Mouse (Mus musculus) granulocyte monocyte progenitor cell, adult 5-6 weeks (primary cell): Measurements from ENCODE around the gene Piwil4. TPM values are rescaled to one million over a fixed set of nuclear protein-coding genes. Genes with fewer than 3 reads are reported as not detected.
"Not testable (repeated sequence)": the region's sequence is repeated elsewhere in the genome, so short reads cannot be mapped to it uniquely, and the experiment has no call there.

Experiments
- ATAC-seq: replicated peaks from 2 replicates; pipeline ENCODE4 v1.8.0; 2016; ENCODE audit warnings: mild to moderate bottlenecking, moderate TSS enrichment, inconsistent platforms; ENCODE audit not compliant: poor library complexity, severe bottlenecking
- total RNA-seq, 2 experiments: library from RNA; stranded (forward) in 1 of 2; stranded (reverse) in 1 of 2; fragments of 200-712, 200-1000 nt in 1 of 2; fragments of >200 nt in 1 of 2; fragmentation: Nextera tagmentation in 1 of 2; gene quantifications; 2 replicates each; pipeline ENCODE4 v1.2.3; 2014 to 2017

Piwil4 gene
- total RNA-seq, 2 experiments from 2014 or later = not detected

DNA sequence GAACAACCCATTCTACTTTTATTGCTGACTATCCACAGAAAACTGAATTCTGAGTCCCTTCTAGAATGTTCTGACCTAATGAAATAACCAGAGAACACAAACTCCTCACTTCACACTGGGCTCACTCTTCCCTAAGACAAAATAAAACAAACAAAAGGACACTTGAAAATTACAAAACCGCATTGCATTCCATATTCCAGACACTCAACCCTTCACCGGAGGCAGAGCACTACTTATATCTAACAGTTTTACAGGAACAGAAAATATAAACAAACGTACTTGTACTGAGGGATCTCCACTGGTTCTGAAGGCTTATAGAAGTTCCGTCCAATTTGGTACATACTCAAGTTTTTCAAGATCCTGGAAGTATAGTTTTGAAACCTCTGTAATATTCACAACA lies 12.2 kb downstream of the Piwil4 start:
- no peak for ATAC-seq

DNA sequence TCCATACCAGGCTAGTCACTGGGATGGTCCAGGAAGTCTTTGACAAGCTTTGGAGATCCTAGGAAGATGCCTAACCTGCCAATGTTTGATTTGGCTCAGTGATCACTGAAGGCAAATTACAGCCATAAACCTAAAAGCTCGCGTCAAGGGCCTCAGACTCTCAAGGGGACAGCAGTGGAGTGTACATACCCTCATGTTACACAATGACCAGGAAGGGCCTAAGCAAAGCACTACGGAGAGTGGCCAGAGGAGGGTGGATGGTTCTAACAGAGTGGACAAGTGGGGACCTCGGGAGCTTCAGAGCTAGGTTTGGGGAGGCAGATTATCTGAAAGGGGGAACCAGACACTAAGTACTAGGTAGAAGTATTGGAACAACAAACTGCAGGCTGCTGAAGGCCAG lies 13.9 kb downstream of the Piwil4 start:
- ATAC-seq = no peak

DNA sequence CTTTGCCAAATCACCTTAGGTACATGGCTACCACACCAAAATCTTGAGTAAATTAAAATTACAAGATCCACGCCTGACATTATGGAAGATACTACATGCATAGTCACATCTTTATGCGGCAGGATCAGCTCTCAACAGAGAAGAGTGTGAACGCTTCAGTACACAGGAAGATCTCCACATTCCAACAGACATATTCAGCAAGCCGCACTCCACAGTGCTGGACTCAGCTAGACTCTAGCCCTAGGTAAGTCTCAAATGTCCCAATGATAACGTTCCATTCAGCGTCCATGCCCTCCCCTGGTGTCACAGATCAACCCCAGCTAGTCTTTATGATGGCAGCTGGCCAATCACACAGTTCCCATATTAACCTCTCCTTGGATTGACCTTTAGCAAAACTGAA lies 14.5 kb downstream of the Piwil4 start:
- no peak for ATAC-seq

DNA sequence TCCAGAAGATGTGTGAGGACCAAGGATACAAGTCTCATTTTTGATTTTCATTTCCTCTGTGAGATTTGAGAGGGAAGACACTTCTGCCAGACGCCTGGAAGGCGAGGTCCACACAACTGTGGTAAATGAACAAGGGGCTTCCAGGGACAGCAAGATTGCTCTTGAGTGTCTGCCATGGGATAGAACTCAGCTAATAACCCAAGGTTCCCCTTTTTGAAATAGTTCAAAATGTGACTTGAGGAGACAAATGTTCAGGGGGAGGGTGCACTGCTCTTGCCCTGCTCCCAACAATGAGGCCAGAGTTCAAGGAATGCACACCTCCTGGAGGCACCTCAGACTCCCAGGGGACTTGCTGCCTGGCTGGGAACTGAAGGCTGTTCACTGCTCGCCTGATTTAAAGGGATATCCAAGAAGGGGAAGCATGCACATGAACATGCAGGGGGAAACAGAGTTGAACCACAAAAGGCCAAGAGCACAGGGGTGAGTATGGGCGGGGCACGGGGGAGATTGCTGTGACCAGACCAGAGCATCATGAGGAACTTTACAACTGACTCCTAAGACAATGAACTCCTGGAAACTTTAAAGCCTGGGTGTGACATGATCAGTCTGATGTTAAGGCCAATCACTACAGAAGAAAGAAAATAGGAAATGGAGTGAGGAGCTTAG lies 15.6 kb downstream of the Piwil4 start:
- peak; percentile 90 for ATAC-seq

DNA sequence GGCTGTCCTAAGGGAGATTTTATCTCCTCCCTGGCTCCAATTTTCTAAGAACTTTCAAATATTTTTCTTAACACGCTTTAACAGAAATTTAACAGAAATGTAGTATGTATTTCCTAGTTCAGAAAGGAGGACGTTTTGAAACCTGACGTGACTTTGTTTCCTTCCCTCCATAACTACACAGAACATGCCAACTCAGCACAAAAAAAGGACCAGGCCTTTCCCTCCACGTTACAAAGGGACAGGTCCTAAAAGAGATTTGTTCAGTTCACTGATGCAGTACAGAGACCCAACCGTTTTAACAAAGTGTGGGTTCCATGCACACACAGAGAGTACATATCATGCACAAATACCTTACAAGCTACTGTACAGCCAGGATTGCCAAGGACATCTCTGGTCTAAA lies 18.9 kb downstream of the Piwil4 start:
- no peak for ATAC-seq

DNA sequence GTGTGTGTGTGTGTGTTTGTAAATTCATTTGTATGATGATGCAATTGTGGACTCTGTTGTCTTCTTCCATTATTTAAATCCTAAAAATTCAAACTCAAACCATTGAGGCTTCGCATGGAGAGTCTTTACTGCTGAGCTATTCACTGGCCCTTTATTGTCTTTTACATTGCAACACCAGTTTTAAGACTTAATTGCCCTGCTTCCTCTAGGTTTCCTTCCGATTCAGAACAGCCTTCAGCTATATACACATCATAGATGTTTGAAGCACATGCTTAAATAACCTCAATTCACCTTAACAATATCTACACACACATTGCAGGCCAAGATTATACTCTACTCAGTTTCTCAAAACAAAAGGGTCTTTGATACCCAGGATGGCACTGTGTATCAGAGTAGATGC lies 20.1 kb downstream of the Piwil4 start:
- ATAC-seq = no peak

DNA sequence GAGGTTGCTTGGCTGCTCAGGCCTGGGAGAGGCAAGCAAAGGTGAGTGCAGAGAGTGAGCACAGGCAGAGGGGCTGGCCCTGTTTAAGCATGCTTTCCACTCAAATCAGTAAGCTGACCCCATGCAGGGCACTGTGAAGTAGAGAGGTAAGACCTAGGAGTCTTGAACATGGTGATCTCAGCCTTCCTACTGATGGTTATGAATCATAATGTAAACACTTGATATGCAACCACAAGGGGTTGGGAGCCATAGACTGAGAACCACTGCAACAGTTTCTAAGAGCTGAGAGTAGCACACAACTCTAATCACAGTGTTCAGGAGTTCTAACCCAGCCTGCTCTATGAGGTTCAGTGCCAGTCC lies 22.2 kb downstream of the Piwil4 start:
- no peak for ATAC-seq

DNA sequence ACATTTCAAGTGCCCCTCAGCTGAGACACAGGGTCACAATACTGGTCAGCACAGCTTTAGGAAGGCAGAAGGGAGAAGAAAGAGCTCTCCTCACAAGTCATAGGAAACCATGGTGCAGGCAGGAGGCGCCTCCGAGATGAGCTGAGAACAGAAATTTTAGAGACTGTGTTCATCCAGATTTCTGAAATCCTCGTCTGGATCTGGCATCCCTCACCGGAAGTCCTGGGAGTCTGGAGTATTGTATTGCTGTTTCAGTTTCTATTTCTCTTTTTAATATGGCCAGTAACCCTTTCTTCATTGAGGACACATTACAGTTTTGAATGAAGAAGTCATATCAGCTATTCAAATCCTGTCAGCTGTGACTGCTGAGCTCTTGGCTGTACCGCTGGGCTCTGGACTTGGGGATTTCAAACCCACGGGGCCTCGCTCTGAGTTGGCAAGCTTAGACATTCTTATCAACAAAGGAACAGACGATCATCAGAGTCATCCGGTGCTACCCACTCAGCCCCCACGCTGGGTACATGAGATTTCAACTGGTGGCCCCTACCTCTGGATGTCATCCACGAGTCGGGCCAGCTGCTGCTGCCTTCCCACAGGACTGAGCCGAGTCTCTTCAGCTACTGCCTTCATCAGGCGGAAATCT lies 22.7 kb downstream of the Piwil4 start:
- ATAC-seq = peak; percentile 48

DNA sequence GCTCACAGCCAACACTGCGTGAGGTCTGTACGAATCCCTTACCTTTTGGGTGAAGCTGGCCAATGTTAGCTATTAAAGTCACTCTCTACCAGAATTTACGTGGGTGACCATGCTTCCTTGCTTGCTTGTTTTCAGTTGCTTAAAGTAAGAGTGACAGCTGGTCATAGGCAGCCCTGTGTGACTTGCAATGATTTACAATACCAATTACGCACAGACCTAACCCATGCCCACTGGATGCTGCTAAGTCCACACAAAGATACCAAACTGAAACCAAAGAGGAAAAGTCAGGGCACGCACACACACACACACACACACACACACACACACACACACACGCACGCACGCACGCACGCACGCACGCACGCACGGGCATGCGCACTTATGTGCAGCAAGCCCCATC lies 25.3 kb downstream of the Piwil4 start:
- ATAC-seq = no peak

DNA sequence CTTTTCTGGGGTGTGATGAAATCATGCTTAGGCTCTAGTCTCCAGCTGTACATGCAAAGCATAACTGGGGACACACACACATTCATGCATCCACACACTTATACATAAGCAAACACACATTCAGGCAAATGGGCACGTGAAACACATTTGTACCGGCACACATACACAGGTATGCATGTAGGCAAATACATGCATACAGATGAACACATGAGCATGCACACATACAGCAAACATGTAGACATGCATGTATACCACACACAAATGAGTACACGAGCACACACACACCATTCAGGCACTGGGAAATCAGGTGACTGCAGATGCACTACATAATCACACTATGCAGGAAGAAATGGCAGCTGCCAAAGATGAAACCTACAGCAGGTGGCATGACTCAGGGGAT lies 29.6 kb downstream of the Piwil4 start:
- no peak for ATAC-seq

DNA sequence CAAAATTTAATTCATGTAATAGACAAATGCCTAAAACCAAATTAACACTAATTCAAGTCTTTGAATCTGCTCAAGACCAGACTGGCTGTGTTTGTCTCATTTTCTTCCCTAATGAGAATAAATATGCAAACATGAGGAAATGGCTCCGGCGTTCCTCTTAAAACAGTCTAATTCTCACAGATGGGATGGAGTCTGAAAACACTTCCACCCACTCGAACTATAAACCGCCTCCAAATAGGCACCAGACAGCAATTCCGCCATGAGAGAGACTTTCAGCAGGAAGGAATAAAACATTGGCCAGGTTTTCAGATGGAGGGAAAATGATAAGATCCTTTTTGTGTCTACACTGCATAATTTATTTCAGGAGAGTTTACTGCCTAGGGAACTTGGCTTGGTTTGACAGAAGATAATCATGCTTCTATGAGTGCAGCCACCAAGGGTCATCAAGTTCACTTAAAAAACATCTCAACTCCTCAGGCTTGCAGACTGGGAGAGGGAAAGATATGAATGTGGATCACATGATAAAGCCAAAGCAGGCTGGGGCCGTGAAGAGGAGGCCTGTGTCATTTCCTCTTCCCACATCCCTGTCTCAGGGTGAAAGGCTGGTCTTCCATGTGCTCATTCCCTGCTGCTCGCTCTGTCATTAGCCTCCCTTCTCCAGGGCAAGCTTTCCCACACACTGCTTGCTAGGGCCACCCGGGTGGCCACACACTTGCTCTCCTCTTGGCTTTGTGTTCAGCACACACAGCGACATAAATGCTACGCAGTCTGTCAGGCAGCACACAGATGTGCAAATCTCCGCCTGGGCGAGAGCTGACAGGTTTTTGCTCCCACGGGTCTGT lies 35.0 kb downstream of the Piwil4 start:
- 0 out of 2 replicates have a peak, but pooled peaks have one; percentile 12 for ATAC-seq

DNA sequence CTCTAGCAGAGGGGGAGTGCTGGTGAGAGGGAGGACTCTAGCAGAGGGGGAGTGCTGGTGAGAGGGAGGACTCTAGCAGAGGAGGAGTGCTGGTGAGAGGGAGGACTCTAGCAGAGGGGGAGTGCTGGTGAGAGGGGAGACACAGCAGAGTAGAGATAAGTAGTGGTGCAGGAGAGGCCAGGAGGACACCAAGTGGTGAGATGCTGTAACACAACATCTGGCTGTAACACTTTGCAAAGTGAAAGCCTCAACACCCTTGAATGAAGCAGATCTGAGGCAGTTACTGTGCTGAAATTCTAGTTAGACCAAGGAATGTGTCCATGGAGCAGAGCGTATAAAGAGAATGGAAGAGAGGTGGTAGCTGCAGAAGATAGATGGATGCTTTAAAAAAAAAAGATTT lies 39.7 kb downstream of the Piwil4 start:
- not testable (repeated sequence) for ATAC-seq

DNA sequence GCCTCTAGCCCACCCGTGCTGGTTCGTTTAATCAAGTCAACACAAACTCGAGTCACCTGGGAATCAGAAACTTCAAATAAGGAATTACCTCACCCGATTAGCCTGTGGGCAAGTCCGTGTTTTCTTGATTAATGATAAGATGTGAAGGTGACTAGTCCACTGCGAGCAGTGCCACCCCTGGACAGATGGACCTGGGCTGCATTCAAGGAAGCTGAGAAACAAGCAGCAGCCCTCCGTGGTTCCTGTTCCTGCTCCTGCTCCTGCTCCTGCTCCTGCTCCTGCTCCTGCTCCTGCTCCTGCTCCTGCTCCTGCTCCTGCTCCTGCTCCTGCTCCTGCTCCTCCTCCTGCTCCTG lies 41.3 kb downstream of the Piwil4 start:
- ATAC-seq = no peak

DNA sequence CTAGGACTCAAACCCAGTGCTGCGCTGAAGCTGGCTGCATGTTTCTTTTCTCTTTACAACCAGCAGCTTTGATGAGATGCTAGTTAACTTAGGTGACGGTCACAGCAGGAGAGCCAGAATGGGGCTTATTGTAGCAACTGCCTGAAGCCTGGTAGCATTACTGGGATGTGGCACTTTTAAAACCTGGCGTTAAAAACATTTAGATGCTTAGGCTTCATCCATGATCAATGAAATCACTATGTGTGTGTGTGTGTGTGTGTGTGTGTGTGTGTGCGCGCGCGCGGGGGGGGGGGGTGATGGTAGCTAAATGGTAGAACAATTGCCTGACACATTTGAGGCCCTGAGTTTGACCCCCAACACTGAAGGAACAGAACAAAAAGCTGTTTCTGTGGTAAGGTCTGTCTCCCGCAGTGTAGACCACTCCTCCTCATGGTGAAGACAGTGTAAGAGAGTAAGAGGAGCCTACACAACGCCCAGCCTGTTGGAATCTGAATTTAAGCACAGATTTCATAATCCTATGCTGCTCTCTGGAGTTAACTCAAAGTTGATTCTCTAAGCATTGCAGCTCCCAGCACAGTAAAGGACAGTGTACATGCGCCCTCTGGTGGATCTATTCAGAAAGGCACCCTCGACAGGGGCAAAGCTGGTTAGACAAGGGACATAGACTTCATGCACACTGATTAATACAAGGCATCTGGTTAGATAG lies 41.8 kb downstream of the Piwil4 start:
- ATAC-seq = peak; percentile 83

DNA sequence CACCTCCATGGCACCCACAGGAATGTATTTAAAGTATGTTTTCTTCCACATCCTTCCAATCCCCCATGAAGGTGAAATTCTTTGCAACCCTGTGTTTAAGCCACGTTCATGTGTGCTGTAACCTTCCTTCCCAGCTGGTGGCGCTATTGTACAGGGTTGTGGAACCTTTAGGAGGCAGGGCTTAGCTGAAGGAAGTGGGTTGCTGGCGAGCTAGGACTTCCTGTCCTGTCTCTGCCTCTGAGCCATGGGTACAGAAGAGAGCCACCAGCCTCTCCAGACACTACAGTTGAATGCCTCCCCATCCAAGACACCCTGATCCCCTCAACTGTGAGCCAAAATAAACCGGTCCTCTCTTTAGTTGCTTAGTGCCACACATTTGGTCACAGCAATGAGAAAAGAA lies 42.6 kb downstream of the Piwil4 start:
- peak; percentile 97 for ATAC-seq

DNA sequence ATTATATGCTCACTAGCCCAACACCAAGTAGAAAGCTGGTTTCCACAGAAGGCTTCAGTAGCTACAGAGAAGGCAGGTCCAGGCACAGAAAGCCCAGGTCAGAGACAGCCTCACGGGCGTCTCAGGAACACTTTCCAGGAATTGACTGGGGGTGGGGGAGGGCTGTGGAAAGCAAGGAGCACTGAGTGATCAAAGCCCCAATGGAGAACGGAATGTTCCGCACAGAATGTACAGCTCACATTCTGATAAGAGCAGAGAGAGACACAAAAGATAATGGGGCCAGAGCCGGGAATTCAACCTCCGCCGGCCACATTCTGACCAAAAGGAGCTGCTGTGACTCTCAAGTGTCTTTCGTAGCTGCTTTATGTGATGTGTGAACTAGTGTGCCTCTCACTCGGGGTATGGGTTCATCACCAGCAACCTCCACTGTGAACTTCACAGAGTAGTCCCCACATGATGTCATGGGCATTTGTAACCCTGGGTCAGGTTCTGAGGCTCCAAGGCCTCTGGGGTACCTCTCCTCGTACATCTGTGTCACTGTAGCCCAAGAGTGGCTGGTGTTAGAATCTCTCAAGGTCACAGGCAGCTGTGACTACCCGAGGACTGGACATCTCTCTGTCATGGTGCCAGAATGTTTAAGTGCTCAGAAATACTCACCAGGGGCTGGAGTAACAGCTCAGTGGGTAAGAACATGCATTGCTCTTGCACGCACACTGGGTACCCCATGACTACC lies 51.0 kb downstream of the Piwil4 start:
- ATAC-seq = no peak

DNA sequence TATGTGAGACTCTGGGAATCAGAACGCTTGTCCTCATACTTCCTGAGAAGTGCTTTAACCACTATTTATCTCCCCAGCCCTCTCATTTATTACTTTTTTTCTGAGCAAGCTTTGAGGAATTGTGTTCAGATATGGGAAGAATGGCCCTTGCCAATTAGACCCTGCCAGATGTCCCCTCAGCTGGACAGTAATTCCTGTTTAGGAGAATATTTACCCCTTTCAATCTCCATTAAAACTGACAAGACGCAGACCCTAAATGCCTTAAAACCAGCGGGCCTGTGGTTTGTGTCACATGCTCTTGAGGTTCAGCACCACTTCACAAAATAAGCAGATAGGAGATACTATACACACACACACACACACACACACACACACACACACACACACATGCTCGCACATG lies 56.2 kb downstream of the Piwil4 start:
- no peak for ATAC-seq

DNA sequence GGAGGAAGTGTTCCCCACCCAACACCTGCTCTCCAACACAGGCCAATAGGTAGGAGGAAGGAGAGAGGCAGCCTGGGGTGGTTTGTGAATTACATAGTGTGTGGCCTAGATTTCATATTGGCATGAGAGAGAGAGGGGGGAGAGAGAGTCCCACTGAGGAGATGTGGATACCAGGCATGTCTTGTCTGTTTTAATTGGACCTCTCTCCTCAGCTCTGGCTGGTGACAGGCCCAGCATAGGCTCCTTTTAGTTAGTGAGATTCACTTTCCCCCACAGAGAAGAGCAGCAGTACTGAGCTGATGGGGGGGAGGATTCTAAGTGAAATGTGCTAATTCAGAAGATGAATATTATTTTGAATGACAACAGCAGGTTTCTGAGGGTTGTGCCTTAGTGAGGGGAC lies 57.8 kb downstream of the Piwil4 start:
- ATAC-seq = no peak

DNA sequence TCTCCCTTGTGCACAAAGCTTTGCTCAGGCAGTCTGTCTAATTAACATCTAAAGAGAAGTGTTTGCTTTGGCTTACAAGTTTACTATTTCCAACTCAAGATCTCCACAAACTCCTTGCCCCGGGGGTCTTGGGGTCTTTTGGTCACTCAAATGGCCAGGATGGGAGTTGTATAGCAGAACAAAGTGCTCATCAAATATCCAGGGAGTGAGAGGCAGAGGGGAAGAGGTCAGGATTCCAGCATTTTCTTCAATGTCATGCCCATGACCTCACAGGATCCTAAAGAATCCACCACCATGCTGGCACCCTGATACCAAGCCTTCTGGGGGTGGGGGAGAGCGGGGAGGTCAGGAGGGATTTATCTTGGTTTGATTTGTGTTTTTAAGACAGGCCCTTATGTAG lies 59.9 kb downstream of the Piwil4 start:
- no peak for ATAC-seq
